Mouse (Mus musculus) adrenal gland (tissue): ENCODE measurements around the gene Eif3m.

Experiments used
- intact Hi-C: fragments of 180-260 bp; cut with DNase I; formaldehyde crosslinking; loops from one replicate; pipeline ENCODE4 v1.15.1; 2025

Eif3m gene

GRCm38 (mm10) chr2:105017802-105018201, 922 bp upstream of the Eif3m start:
- intact Hi-C loops = no loop called here

- intact Hi-C loops = no loop called here
Measured at GRCm38 (mm10) chr2:105016192-105016966, 501 bp downstream of the Eif3m start.

- intact Hi-C loops = no loop called here
Measured at GRCm38 (mm10) chr2:105007236-105007635, 9.6 kb downstream of the Eif3m start.

GRCm38 (mm10) chr2:104996201-104996600, 20.7 kb downstream of the Eif3m start:
- intact Hi-C loops = no loop called here

- intact Hi-C loops = no loop called here
Measured at GRCm38 (mm10) chr2:104994436-104994835, 22.4 kb downstream of the Eif3m start.

- intact Hi-C loops = loop anchor here (10.0 kb wide), 1 partner anchor 104 kb away; no protein-coding TSS in a partner anchor
Measured at GRCm38 (mm10) chr2:104988974-104989373, 27.9 kb downstream of the Eif3m start.

GRCm38 (mm10) chr2:104985796-104986195, 31.1 kb downstream of the Eif3m start:
- intact Hi-C loops = loop anchor here (10.0 kb wide), 1 partner anchor 101 kb away; no protein-coding TSS in a partner anchor

GRCm38 (mm10) chr2:104981712-104982111, 35.2 kb downstream of the Eif3m start:
- intact Hi-C loops = loop anchor here (10.0 kb wide), 1 partner anchor 97 kb away; no protein-coding TSS in a partner anchor

GRCm38 (mm10) chr2:104964492-104964891, 52.4 kb downstream of the Eif3m start:
- intact Hi-C loops = no loop called here
